Mouse (Mus musculus): ENCODE results near the gene 1110008L16Rik.
"Not testable (repeated sequence)": the region's sequence is repeated elsewhere in the genome, so short reads cannot be mapped to it uniquely, and the experiment has no call there.

Gene 1110008L16Rik

DNA sequence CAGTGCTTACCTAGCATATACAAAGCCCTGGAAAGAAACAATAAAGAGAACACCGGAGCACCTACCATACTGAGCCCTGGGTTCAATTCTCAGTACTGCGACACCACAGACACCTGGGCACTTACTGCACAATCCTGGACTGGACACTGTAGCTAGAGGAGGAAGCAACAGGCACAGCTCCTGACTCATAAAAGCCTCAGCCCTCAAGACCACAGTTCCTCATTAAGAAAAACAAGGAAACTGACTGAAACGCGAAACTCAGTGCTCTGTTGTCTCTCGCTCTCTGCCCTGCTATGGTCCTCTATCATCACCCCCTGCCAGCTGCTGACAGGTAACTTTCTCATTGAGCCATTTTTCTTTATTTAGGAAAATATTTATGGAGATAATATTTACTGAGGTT is at the start of gene 1110008L16Rik:
Gene 1110008L16Rik (plus strand): TSS at position 242 of the 400 bp plus-strand sequence.
- no peak for DNase-seq (ENCODE audit: low spot score)

DNA sequence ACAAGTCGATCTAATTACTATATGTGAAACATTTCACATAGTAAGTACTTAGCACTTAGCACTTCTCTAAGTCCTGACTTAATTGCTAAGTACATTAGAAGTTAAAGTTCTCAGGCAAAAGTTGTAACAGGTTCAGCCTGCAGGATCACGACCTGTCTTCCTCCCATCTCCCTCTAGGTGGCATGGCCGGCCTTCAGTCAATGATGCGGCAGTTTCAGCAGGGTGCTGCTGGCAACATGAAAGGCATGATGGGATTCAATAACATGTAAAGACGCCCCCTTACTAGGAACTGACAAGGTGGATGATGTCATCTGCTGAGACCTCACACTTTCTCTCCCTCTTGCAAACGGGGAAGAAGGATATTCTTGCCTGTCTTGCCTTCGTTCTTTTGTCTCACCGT is 37.4 kb upstream of the 1110008L16Rik start:
- DNase-seq (ENCODE audit: low spot score): not testable (repeated sequence)

DNA sequence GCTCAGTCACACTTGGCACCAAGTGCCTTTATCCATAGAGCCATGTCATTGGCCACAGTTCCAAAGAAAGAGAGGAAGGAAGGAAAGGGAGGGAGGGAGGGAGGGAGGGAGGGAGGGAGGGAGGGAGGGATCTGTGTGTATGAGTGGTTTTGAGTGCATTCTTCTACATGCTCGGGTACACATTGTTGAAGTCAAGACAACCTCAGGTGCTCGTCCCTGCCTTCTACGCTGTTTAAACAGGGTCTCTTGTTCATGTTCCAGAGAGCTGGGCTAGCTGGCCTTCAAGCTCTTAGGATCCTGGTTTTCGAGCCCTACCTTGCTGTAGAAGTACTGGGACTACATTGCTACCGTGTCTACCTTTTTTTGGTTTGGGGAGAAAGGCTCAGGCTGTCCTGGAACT is 36.0 kb upstream of the 1110008L16Rik start:
- DNase-seq (ENCODE audit: low spot score): not testable (repeated sequence)

DNA sequence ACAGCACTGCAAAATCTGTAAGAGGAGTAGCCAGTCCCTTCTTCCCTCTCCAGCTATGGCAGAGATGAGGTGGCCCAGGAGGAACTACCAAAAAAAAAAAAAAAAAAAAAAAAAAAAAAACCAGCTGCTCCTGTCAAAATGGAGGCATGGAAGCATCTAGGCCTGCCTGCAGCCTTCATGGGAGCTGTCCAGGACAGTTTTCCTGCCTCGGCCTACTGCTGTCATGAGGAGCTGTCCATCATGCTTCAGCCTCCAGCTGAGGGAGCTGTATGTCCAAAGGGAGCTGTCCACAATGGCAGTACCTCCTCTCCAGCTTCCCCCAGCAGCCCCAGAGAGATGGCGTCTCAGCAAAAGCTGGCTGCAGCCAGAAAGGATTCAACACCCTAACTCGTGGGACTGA is 27.1 kb upstream of the 1110008L16Rik start:
- peak; percentile 63 for DNase-seq (ENCODE audit: low spot score)

DNA sequence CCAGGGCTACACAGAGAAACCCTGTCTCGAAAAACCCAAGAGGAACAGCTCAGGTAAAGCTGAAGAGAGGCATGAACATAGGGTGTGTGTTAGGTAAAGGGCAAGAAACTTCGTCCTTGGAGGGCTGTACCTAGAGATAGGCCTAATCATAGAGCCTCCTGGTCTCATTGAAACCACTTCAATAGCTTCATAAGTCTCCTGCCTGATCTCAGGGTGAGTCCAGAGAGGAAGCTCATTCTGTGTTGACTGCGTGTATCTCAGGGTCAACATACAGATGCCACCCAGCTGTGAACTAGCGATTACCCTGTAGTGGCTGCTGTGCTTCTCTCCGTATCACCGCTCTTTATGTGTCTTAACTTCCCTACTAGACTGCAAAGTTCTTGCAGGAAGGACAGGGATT is 21.8 kb upstream of the 1110008L16Rik start:
- DNase-seq (ENCODE audit: low spot score): not testable (repeated sequence)

DNA sequence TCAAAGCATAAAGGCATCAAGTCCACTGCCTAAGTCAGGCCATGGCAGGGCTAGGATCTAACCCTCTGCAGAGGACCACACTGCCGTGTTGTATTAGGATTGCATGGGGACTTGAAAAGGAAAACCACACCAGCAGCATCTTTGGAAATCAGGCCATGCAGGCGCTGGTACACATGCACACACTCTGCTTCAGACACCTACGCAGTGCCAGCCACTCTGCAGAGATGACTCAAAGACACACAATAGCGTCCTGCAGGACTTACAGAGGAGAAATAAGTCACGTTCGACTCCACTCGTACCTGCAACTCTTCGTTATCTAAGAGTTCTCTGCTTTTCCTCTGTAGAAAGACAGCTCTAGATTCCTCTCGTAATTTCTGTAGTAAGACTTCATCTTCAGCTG is 1.3 kb upstream of the 1110008L16Rik start:
- DNase-seq (ENCODE audit: low spot score): no peak

DNA sequence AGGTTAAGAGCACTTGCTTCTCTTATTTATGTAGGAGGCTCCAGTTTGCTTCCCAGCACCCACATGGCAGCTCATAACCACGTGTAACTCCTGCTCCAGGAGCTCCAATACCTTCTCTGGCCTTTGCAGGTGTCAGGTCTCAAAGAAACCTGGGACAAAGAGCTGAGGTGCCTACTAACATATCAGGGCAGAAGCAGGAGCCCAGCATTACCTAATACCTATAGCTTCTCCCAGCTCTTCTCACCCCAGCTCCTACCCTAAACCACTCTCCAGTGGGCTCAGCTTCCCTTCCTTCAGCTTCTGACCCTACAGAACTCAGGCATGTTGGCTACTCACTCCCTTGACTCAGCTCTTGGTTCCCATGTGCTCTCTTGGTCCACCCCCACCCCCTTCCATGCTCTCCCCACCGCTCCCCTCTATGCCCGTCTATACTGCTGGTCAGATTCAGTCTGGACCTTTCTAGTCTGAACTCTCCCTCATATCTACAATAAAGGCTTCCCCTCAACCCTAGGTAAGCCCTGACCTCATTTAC is 1.5 kb downstream of the 1110008L16Rik start:
- DNase-seq (ENCODE audit: low spot score): no peak

DNA sequence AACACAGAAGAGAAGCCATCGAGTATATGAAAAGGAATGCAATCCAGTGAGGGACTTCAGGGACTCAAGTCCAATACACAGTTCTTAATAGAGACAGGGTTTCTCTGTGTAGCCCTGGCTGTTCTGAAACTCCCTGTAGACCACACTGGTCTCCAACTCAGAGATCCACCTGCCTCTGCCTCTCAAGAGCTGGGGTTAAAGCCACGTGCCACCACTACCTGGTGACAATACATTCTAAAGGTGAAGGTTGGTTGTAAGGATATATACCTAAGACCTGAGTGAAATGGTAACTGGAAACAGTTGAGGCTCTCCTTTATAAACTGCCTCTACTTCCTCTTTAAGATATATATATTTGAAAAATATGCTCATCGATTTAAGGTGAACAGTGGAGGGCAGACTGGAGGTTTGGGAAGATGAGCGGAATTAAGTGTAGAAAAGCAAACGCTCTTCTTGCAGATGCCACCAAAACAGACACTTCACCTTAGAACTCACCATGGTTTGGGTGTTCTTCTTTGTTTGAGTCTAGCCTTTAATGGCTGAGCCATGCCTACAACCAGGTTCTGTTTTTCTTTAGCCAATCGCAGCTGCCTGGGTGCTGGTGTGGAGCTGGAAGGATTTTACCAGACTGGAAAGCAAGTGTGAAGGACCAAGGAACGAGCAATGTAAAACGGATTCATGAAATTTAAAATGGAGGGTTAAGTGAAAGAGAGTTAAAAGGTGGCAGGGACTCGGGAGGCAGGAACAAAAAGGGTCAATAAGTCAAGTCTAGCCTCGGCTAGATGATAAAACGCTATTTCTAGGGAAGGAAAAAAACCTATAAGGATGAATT is 2.3 kb downstream of the 1110008L16Rik start:
- no peak for DNase-seq (ENCODE audit: low spot score)

DNA sequence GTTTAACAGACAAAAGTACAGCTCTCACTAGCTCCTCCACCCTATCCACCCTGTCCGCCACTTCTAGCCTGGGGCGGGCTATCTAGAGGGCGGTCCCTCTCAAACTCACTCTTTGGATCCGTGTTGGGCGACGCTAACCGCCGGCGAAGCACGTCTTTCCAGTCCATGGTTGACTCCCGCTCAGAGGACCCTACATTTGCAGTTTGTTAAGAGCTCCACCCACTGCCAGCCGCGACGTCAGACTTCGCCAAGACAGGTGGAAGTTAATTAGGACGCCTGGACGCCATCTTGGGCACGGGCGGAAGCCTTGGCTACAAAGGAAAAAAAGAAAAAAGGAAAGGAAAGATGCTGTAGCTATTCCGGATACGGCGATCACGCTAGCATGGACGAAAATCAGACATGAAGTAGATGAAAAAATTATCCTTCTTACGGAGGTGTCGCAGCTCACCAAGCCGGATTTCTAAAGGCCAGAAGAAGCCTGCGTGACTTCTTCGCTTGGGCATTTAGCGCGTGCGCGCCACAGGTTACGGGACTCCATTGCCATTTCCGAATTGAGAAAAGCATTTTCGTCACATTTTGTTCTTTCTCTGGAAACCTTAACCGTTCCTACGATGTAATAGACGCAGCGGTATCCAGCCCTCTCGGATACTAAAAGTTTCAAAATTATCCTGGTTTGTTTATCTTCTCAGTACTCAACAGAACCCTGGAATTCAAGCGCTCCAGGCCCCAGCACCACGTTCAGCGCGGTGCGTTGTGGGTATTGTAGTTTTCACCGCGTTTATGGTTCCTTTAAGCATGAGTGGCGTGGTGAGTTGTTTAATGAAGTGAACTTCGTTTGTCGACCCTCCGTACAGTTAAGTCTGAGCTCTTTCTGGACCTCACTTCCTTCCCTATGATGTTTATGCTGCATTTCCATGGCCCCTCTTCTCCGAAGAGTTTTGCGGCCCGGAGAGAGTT is 3.4 kb downstream of the 1110008L16Rik start, which contains the start of gene Ppp2r3c:
Gene Ppp2r3c (minus strand): TSS at position 514 of the 957 bp plus-strand sequence.
- peak; percentile 90 for DNase-seq (ENCODE audit: low spot score)

DNA sequence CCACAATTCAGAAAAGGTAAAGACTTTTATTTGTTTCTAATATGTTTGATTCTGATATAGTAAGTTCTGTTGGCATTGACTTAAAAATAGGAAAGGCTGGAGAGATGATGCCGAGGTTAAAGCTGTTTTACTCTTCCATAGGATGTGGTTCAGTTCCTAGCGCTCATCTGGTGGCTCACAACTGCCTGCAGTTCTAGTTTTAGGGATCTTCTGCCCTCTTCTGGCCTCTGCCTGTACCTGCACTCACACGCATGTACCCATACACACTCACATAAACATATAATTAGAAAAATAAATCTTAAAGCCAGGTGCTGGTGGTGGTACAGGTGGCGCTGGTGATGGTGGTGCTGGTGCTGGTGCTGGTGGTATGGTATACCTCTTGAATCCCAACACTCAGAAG is 7.0 kb downstream of the 1110008L16Rik start:
- no peak for DNase-seq (ENCODE audit: low spot score)

DNA sequence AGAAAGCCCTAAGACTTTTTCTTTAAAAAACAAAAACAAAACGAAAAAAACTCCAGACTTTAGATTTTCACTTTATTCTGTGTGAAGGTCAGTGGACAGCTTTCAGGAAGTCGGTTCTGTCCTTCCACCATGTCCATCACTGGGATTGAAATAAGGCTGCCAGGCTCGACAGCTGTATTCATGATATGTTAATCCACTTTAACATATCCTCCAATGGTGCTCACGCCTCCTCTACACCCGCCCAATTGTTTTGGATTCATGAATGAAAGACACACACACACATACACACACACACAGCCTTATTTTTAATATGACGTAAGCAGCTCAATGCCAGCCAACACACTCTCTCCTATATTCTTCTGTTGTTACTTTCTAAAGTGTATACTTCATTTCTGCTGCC is 8.2 kb downstream of the 1110008L16Rik start:
- no peak for DNase-seq (ENCODE audit: low spot score)

DNA sequence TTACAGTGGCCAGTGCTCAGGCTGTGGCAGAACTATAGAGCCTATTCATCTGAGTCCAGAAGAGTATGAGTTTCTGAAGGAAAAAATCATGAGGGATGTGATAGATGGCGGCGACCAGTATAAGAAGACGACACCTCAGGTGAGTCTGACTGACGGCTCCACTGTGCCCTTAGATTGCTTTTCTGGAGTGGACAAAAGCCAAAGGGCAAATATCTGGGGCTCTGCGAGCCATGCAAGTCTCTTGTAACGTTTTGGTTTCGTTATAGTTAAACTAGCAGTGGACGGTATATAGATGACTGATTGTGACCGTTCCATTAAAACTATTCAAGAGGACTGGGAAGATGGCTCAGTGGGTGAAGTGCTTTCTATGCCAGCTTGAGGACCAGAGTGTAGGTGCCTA is 9.4 kb downstream of the 1110008L16Rik start:
- no peak for DNase-seq (ENCODE audit: low spot score)

DNA sequence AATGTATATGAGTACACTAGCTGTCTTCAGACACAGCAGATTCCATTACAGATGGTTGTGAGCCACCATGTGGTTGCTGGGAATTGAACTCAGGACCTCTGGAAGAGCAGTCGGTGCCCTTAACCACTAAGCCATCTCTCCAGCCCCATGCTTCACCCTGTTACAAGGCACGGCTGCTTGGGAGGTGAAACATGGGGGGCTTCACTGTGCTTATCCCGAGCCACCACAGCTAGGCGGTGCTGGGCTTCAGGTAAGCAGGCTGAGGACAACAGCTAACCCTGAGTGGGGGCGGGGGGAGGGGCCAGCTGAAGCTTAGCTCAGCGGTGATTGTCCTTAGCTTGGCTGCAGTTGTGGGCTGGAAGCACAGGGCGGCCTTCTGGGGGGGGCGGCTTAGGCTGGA is 10.1 kb downstream of the 1110008L16Rik start:
- DNase-seq (ENCODE audit: low spot score): no peak

DNA sequence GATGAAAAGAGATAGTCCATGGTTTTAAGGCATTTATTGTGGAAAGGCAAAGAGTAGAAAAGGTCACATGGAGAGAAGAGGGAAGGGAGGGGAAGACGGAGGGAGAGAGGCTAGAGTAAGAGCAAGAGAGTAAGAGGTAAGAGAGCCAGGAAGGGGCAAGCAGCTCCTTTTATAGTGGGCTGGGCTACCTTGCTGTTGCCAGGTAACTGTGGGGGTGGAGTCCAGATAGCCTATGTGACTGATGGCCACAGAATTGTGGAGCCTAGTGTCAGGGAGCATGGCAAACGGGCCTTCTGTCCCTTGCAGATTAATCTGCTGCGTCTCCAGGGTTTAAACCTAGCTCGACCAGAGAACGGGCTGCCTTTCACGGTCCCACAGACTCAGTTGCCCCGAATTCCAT is 12.5 kb downstream of the 1110008L16Rik start:
- no peak for DNase-seq (ENCODE audit: low spot score)

DNA sequence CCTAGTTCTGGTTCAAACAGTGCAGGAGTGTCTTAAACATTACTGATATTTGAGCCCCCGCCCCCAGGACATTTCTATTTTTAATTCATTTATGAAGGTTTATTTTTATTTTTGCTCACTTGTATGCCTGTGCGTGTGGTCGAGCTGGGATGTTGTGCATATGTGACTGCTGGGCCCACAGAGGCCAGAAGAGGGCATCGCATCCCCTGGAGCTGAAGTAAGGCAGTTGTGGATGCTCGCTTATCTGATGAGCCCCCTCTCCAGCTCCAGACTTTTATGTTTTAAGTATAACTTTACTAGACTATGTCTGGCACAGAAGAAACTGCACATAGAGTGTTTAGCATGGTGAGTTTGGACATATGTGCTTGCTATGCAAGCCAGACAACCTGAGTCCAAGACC is 14.5 kb downstream of the 1110008L16Rik start:
- no peak for DNase-seq (ENCODE audit: low spot score)

DNA sequence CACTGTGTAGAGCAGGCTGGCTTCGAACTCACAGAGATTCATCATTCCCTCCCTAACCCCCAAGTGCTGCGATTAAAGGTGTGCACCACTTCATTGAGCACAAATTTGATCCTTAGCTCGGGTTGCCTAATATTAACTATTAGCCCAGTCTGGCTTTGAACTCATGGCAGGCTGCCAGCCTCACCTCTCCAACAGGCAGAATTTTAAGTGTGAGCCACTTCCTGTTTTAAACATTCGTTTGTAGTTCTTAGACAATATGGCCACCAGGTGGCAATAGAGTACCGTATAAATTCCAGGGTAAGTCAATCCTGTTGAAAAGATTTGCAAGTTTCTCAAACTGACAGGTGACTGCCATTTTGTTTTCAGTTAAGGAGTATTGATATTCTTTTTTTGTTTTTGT is 15.8 kb downstream of the 1110008L16Rik start:
- peak; percentile 91 for DNase-seq (ENCODE audit: low spot score)

DNA sequence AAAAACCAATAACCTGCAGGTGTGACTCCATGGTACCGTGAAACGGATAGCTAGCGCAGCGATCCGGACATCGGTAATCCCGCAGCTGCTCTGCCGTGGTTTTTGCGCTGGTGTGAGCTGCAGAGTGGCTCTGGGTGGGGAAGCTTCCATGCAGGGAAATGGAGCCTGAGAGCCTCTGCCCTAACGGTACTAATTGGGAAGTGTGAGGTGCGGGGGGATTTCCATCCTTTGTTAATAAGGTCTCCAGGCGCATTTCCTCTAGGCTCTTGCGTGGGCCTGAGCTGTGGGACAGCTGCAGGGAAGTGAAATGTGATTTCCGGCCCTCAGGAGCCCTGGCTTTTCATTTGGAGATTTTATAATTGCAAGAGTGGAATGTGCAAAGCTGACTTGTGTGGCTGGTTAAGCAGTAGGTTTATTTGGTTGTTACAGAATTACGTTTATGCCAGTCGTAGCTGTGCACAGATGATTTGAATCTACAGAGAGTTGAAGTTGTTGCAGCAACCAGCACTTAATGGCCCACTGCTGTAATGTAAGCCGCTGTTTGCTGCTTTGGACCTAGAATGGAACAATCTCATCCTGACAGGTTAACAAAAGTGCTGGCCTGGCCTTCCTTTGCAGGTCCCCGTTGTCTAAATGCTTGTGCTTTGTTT is 22.4 kb downstream of the 1110008L16Rik start:
- no peak for DNase-seq (ENCODE audit: low spot score)

DNA sequence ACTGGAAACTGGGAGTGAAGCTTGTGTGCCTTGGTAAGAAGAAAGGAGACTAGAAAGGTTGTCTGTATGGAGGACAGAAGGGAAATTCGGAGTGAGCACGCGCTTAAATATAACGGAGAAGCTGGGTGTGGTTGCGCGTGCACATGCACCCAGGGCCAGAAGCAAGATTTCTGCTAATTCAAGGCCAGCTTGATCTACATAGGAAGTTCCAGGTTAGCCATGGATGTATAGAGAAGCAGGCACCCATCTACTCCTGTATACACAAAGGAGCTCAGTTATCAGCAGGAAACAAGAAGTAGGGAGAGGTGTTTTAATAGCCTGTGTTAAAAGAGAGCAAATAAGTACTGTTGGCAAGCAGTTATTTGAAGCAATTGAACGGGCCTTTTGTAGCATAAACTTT is 26.3 kb downstream of the 1110008L16Rik start:
- no peak for DNase-seq (ENCODE audit: low spot score)

DNA sequence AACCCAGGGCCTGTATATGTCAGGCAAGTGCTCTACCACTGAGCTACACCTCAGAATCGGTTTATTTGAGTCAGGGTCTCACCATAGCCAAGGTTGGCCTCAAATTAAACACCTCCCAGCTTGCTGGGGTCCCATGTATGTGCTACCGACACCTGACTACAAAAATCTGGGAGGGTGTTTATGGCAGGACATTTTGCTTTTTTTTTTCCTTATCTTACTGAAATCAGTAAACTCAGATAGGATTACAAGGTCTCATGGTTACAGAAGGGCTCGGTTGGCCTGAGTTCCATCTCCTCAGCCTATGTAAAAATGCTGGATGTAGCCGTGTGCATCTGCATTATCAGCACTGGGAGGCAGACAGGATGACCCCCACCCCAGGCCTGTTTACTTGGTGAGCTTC is 29.4 kb downstream of the 1110008L16Rik start:
- DNase-seq (ENCODE audit: low spot score): no peak

DNA sequence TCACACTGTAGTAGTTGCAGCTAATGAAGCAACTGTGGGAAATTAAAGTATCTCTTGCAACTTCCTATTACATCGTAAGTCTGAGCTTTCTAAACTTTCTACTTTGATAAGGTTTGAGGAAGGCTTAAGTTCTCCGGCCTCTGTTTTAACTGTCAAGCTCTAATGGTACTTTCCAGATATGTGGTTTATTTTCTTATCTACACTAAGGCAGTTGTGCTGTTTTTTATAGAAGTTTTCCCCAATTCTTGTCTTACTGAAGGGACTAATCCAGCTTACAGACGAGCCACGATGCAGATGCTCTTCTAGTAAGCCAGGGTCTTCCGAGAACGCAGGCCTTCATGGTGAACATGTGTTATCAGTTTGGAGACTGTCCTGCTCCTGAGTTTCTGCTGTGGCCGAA is 30.0 kb downstream of the 1110008L16Rik start:
- no peak for DNase-seq (ENCODE audit: low spot score)

DNA sequence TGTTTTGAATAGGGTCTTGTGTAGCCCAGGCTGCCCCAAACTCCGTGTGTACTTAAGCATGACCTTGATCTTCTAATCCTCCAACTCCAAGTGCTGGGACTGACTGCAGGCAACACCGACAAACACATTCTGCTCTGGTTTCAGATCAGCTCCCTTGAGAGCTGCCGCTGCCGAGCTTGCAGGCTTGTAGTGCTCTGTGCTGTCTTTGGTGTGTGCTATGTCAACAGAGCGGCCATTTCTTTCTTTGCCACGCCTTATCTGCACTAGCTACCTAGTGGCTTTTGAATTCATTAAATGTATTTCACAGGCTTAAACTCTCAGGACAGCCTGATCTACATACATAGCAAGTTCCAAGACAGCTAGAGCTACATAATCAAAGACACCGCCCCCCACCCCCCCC is 34.3 kb downstream of the 1110008L16Rik start:
- DNase-seq (ENCODE audit: low spot score): no peak

DNA sequence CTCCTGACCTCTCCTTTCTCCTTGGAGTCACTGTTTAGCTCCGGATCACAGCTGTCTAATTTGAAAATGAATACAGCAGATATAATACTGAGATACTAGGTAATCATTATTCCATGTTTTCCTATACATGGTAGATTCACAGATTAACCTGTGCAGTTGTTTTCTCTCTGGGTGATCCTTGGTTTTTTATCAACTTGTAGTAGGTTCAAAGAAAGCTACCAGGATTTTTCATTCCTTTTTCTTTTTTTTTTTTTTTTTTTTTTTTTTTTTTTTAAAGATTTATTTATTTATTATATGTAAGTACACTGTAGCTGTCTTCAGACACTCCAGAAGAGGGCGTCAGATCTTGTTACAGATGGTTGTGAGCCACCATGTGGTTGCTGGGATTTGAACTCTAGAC is 39.1 kb downstream of the 1110008L16Rik start:
- DNase-seq (ENCODE audit: low spot score): not testable (repeated sequence)

All from adipocyte (in vitro differentiated cells).